Mouse (Mus musculus): ENCODE results near the gene Mbtd1. TPM values are rescaled to one million over a fixed set of nuclear protein-coding genes. Genes with fewer than 3 reads are reported as not detected.

The Mbtd1 gene
- 18.0 and 19.0 TPM in 2 replicates for polyA plus RNA-seq (2015; fragmentation: Nextera tagmentation; extraction: Ambion mirVana)

DNA sequence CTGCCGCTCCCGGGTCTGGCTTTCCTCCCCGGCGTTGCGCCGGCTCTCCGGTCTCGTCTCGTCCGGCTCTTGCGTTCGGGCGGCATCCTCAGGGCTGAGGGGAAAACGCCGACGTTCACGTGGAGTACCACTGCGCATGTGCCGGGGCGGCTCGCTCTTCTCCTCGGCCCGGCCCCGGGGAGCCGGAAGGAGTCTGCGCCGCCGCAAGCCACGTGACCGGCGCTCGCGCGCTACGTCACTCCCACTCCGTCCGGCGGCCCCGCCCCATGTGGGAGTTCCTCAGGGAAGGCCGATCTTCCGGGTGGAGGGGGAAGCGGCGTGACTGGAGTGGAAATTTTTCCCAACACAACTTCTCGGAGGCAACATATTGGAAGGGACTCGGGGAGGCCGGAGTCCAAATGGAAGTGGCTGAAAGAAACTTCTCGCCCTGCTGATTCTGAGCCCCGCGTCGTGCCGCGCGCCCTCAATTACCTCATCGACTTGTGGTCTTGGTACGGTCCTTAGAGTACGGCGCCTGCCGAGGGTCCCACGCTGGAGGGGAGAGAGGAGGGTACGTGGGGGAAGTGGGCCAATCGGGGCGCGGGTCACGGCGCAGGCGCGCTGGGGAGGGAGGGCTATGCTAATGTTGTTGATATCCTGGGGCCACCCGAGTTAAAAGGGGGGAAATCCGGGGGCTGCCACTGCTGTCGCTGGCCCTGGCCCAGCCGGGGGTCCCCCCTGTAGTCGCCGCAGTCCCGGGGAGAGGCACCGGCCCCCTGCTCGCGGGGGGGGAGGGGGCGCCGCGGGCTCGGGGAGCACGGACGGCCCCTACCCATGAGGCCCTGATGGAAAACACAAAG, at the start of gene Mbtd1, which contains the start of gene Utp18:
Mbtd1 (plus strand) TSS at position 281 of the 839 bp plus-strand sequence.
Utp18 (minus strand) TSS at position 195 of the 839 bp plus-strand sequence.
- Histone ChIP-seq H3K27ac (ENCODE audit: low read depth, low read length) (peak within 1 kb of the TSS; percentile 96), H3K27me3 (replicated peaks; ENCODE audit: control insufficient read depth, insufficient read depth, low read length) (no peaks in the 10 kb centered on the region), H3K4me1 (ENCODE audit: control insufficient read depth, insufficient read depth, low read depth, low read length) (peaks cover 28% of the 10 kb centered on the region), H3K36me3 (ENCODE audit: control insufficient read depth, insufficient read depth, low read length) (no peaks in the 10 kb centered on the region; the same call in 1 of the 2 replicates), H3K9me3 (ENCODE audit: control insufficient read depth, low read length) (no peaks in the 10 kb centered on the region), H3K4me2 (ENCODE audit: low read length) (peak within 1 kb of the TSS; percentile 98), H3K4me3 (ENCODE audit: low read length) (peak within 1 kb of the TSS; percentile 99), H3K9ac (ENCODE audit: low read depth, low read length) (peak within 1 kb of the TSS; percentile 96)
- under 1% methylated on average over 68 of the region's 83 CpGs for WGBS
- ATAC-seq, result peak; percentile 97

DNA sequence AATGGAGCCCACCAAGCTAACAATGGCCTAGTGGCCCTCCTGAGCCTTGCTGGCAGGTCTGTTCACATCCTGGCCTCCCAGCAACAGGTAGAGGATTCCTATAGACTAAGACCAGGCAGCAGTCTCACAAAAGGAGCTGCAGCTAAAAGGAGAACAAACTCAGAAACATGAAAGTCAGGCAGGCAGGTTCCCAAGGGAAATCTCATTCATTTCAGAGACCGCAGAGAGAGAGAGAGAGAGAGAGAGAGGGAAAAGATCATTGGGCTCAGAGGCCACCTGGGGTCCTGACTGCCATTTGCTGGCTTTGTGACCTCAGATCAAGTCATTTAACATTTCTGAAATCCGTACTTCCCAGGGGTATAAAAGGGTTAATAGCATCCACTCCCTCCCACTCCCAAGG, 38.3 kb upstream of the Mbtd1 start:
- H3K4me2 ChIP-seq (ENCODE audit: low read length), result no peak overlapping the region
- no peak for ATAC-seq
- no peak overlapping the region for H3K27ac ChIP-seq (ENCODE audit: low read depth, low read length)
- H3K27me3 ChIP-seq (replicated peaks; ENCODE audit: control insufficient read depth, insufficient read depth, low read length), result no peaks in the 10 kb centered on the region
- H3K9me3 ChIP-seq (ENCODE audit: control insufficient read depth, low read length), result no peaks in the 10 kb centered on the region
- 19% methylated on average over 2 of the region's 2 CpGs for WGBS
- no peak overlapping the region for H3K4me3 ChIP-seq (ENCODE audit: low read length)
- H3K4me1 ChIP-seq (ENCODE audit: control insufficient read depth, insufficient read depth, low read depth, low read length), result no peaks in the 10 kb centered on the region
- H3K36me3 ChIP-seq (ENCODE audit: control insufficient read depth, insufficient read depth, low read length), result no peaks in the 10 kb centered on the region
- no peak overlapping the region for H3K9ac ChIP-seq (ENCODE audit: low read depth, low read length)

DNA sequence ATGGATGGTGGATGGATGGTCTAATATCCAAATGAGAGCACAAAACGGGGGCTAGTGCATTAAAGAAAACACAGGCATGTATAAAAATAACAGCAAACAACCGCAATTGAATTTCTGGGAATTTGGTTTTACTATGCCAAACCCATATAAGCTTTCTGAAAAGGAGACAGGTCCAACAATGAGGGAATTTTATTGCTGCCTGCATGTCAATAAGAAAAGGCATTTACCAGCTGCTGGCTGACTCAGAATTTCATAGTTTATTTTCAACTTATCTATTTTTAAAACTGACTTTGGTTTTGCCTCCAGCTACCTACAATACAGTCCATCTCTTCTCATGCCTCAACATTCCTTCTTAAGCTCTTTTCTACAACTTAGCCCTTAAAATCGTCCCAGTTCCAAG, 33.1 kb upstream of the Mbtd1 start:
- Histone ChIP-seq H3K27me3 (replicated peaks; ENCODE audit: control insufficient read depth, insufficient read depth, low read length) (no peaks in the 10 kb centered on the region), H3K27ac (ENCODE audit: low read depth, low read length) (no peak overlapping the region), H3K9me3 (ENCODE audit: control insufficient read depth, low read length) (no peaks in the 10 kb centered on the region), H3K4me2 (ENCODE audit: low read length) (no peak overlapping the region), H3K36me3 (ENCODE audit: control insufficient read depth, insufficient read depth, low read length) (no peaks in the 10 kb centered on the region), H3K4me3 (ENCODE audit: low read length) (no peak overlapping the region), H3K4me1 (ENCODE audit: control insufficient read depth, insufficient read depth, low read depth, low read length) (no peaks in the 10 kb centered on the region), H3K9ac (ENCODE audit: low read depth, low read length) (no peak overlapping the region)
- no peak for ATAC-seq
- WGBS, result 90% methylated on average over 3 of the region's 3 CpGs

DNA sequence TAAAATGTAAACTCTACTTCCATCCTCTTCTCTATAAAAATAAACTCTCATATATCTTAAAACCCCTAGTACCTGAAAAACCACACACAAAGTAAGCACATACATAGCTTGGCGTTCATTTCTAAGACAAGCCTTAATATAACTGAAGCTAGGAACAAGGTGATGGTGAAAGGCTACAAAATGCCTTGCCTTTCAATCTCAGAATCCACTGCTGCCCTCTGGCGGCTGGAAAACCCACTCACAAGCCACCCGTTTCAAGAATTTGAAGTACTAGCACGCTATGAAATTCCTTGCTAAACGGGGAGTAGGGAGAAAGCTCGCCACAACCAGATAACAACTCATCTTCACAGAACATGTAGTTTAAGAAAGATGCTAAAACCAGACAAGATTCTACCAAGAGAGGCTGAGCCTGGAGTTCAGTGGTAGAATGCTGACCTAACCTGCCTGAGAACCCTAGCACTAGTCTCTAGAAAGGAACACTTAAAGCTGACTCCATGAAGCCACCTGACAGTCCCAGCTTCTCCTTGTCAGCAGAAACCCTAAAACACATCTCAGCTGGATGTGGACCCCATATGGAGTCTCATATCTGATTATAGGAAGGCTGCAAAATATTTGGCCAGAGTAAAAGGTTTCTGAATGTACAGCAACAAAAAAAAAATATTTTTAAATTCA, 29.2 kb upstream of the Mbtd1 start:
- no peaks in the 10 kb centered on the region for H3K4me1 ChIP-seq (ENCODE audit: control insufficient read depth, insufficient read depth, low read depth, low read length)
- no peak overlapping the region for H3K4me3 ChIP-seq (ENCODE audit: low read length)
- no peaks in the 10 kb centered on the region for H3K9me3 ChIP-seq (ENCODE audit: control insufficient read depth, low read length)
- peak overlapping the region; percentile 33 for H3K4me2 ChIP-seq (ENCODE audit: low read length)
- ATAC-seq, result peak; percentile 78
- H3K27ac ChIP-seq (ENCODE audit: low read depth, low read length), result no peak overlapping the region
- peaks cover 4% of the 10 kb centered on the region for H3K36me3 ChIP-seq (ENCODE audit: control insufficient read depth, insufficient read depth, low read length)
- no peak overlapping the region for H3K9ac ChIP-seq (ENCODE audit: low read depth, low read length)
- H3K27me3 ChIP-seq (replicated peaks; ENCODE audit: control insufficient read depth, insufficient read depth, low read length), result no peaks in the 10 kb centered on the region
- WGBS, result 4% methylated on average over 6 of the region's 6 CpGs

GRCm38 (mm10) chr11:93860540-93861172, 25.0 kb upstream of the Mbtd1 start:
- no peaks in the 10 kb centered on the region for H3K9me3 ChIP-seq (ENCODE audit: control insufficient read depth, low read length)
- WGBS, result 96% methylated on average over 1 of the region's 1 CpGs
- no peak overlapping the region for H3K4me2 ChIP-seq (ENCODE audit: low read length)
- H3K36me3 ChIP-seq (ENCODE audit: control insufficient read depth, insufficient read depth, low read length), result peaks cover 13% of the 10 kb centered on the region
- no peaks in the 10 kb centered on the region for H3K4me1 ChIP-seq (ENCODE audit: control insufficient read depth, insufficient read depth, low read depth, low read length)
- H3K4me3 ChIP-seq (ENCODE audit: low read length), result no peak overlapping the region
- H3K27me3 ChIP-seq (replicated peaks; ENCODE audit: control insufficient read depth, insufficient read depth, low read length), result no peaks in the 10 kb centered on the region
- no peak overlapping the region for H3K27ac ChIP-seq (ENCODE audit: low read depth, low read length)
- H3K9ac ChIP-seq (ENCODE audit: low read depth, low read length), result no peak overlapping the region
- no peak for ATAC-seq

DNA sequence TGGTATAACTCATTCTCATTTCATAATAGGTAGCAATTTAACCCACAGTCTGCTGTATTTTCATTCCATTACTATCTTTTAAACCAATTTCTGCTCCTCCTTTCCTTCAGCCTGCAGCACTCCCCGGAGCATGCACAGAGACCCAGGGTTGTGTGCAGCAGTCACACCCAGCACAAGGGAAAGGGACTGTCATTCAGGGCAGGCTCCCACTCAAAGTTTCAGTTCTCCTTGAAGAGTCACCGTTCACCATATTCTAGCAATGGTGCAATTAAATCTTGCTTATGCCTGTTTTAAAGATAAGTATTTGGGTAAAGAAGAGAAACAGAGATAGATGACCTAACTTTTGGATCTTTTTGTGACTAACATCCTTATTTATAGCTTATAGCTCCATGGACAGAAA, 24.5 kb upstream of the Mbtd1 start:
- Histone ChIP-seq H3K27me3 (replicated peaks; ENCODE audit: control insufficient read depth, insufficient read depth, low read length) (no peaks in the 10 kb centered on the region), H3K4me1 (ENCODE audit: control insufficient read depth, insufficient read depth, low read depth, low read length) (no peaks in the 10 kb centered on the region), H3K27ac (ENCODE audit: low read depth, low read length) (no peak overlapping the region), H3K9ac (ENCODE audit: low read depth, low read length) (no peak overlapping the region), H3K36me3 (ENCODE audit: control insufficient read depth, insufficient read depth, low read length) (peaks cover 17% of the 10 kb centered on the region), H3K4me3 (ENCODE audit: low read length) (no peak overlapping the region), H3K4me2 (ENCODE audit: low read length) (no peak overlapping the region), H3K9me3 (ENCODE audit: control insufficient read depth, low read length) (no peaks in the 10 kb centered on the region)
- WGBS, result 88% methylated on average over 2 of the region's 2 CpGs
- no peak for ATAC-seq

DNA sequence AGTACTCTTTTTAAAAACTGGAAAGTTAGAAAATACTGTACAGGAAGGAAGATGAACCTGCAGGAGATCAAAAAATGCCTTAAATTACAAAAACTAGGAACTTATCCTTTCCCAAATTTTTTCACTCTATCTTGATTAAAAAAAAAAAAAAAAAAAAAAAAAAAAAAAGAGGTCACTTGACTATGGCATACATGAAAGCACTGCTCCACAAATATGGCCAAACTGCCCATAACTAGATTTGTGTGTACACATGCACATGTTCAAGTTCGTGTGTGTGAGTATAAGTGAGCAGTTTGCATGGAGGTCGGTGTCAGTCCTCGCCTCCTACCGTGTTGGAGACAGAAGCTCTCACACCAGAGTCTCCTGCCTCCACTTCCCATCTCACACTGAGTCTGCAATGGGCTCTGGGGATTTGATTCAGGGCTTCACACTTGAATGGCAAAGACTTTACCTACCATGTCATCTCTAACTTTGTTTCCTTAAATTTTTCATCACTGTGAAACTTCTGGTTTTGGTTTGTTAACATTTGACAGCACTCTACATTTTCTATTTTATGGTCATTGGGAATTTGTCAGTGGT, 23.5 kb upstream of the Mbtd1 start:
- Histone ChIP-seq H3K9ac (ENCODE audit: low read depth, low read length) (no peak overlapping the region), H3K9me3 (ENCODE audit: control insufficient read depth, low read length) (no peaks in the 10 kb centered on the region), H3K27ac (ENCODE audit: low read depth, low read length) (no peak overlapping the region), H3K4me2 (ENCODE audit: low read length) (no peak overlapping the region), H3K4me3 (ENCODE audit: low read length) (no peak overlapping the region), H3K36me3 (ENCODE audit: control insufficient read depth, insufficient read depth, low read length) (peaks cover 26% of the 10 kb centered on the region), H3K4me1 (ENCODE audit: control insufficient read depth, insufficient read depth, low read depth, low read length) (no peaks in the 10 kb centered on the region), H3K27me3 (replicated peaks; ENCODE audit: control insufficient read depth, insufficient read depth, low read length) (no peaks in the 10 kb centered on the region)
- WGBS, result 93% methylated on average over 4 of the region's 4 CpGs
- no peak for ATAC-seq

- no peak overlapping the region for H3K27ac ChIP-seq (ENCODE audit: low read depth, low read length)
- no peaks in the 10 kb centered on the region for H3K27me3 ChIP-seq (replicated peaks; ENCODE audit: control insufficient read depth, insufficient read depth, low read length)
- no peak overlapping the region for H3K4me2 ChIP-seq (ENCODE audit: low read length)
- 83% methylated on average over 1 of the region's 1 CpGs for whole genome bisulfite sequencing
- no peaks in the 10 kb centered on the region for H3K4me1 ChIP-seq (ENCODE audit: control insufficient read depth, insufficient read depth, low read depth, low read length)
- H3K9me3 ChIP-seq (ENCODE audit: control insufficient read depth, low read length), result no peaks in the 10 kb centered on the region
- no peak overlapping the region for H3K4me3 ChIP-seq (ENCODE audit: low read length)
- no peak overlapping the region for H3K9ac ChIP-seq (ENCODE audit: low read depth, low read length)
- H3K36me3 ChIP-seq (ENCODE audit: control insufficient read depth, insufficient read depth, low read length), result peaks cover 29% of the 10 kb centered on the region
- ATAC-seq, result no peak
These were observed 23.0 kb upstream of the Mbtd1 start for GRCm38 (mm10) chr11:93862638-93863037.

Measured in hindbrain, embryonic 16.5 days (tissue).